Mouse (Mus musculus) spleen, adult 2 months (tissue): ENCODE measurements around the gene Commd9. TPM values are rescaled to one million over a fixed set of nuclear protein-coding genes. Genes with fewer than 3 reads are reported as not detected.

ENCODE experiments used
- DNase-seq, 2 experiments: peaks; one replicate each; pipeline versions ENCODE4 v3.0.0 to v3.0.0-alpha.2; 2012 to 2021; ENCODE audit warnings: low spot score in 2 of 2, low read depth in 1 of 2
- H3K27ac ChIP-seq: fragments of 200-500 bp; 2 replicates; pipeline ENCODE4 v1.5.1; 2012; ENCODE audit warnings: low read length, inconsistent platforms; ENCODE audit not compliant: insufficient read depth
- H3K27me3 ChIP-seq: fragments of 200-500 bp; 2 replicates; pipeline ENCODE4 v1.6.1; 2012; ENCODE audit warnings: mild to moderate bottlenecking, moderate library complexity, low read length, inconsistent platforms; ENCODE audit not compliant: control insufficient read depth, insufficient read depth
- H3K36me3 ChIP-seq: fragments of 200-500 bp; 2 replicates; pipeline ENCODE4 v1.6.1; 2012; ENCODE audit warnings: mild to moderate bottlenecking, low read length, inconsistent platforms; ENCODE audit not compliant: control insufficient read depth, insufficient read depth
- H3K4me1 ChIP-seq: fragments of 200-500 bp; 2 replicates; pipeline ENCODE4 v1.6.1; 2011; ENCODE audit warnings: inconsistent platforms; ENCODE audit not compliant: control insufficient read depth, insufficient read depth, insufficient read length
- H3K4me3 ChIP-seq: fragments of 200-500 bp; 2 replicates; pipeline ENCODE4 v1.5.1; 2011; ENCODE audit warnings: mild to moderate bottlenecking, inconsistent platforms; ENCODE audit not compliant: insufficient read depth, insufficient read length; ENCODE audit errors: extremely low read depth
- CTCF ChIP-seq: fragments of 200-500 bp; IDR thresholded peaks from 2 replicates; pipeline ENCODE4 v1.5.1; 2011; ENCODE audit warnings: mild to moderate bottlenecking, inconsistent platforms; ENCODE audit not compliant: insufficient read depth, insufficient read length, insufficient replicate concordance; ENCODE audit errors: extremely low read depth
- POLR2A ChIP-seq: fragments of 200-500 bp; IDR thresholded peaks from 2 replicates; pipeline ENCODE4 v1.6.1; 2011; ENCODE audit warnings: low read depth, low read length, inconsistent platforms
- WGBS: fragments of 180-500 bp; shearing (Covaris S2); methylation state at CpG from one replicate; pipeline ENCODE4 v1.1.7; 2018; 5-methylcytosine and 5-hydroxymethylcytosine counted together
- polyA plus RNA-seq: library from polyadenylated mRNA; depleted of rRNA; stranded (reverse); fragments of >200 nt; gene quantifications from 2 replicates; pipeline ENCODE4 v1.2.3, GENCODE M21; 2012

The Commd9 gene
- polyA plus RNA-seq, 1 experiment: 17.6 TPM

DNA sequence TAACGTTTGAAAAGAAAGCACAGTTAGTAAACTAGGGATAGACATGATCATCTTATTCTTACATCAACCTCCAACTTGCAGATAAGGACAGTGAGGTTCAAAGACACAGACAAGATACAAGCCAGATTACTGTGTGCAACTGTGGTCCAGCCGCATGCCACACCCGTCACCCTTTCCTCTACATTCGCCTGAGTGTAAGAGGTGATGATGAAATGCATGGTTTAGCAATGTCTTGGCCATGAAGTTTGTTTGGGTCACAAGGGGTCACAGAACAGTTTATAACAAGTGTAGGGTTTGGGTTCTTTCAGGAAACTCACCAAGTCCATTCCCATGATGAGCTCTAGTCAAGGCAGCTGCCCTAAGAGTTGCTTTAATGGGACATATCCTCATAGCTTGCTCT, 17.4 kb upstream of the Commd9 start:
- TF ChIP-seq CTCF: no peak
- TF ChIP-seq POLR2A: no peak
- Histone ChIP-seq H3K27me3 (peaks cover 1% of the 10 kb centered on the region; the same call in 1 of the 2 replicates), H3K36me3 (no peaks in the 10 kb centered on the region), H3K27ac (no peak overlapping the region), H3K4me3 (no peak overlapping the region), H3K4me1 (peaks cover 2% of the 10 kb centered on the region; the same call in 1 of the 2 replicates)
- WGBS: 78% methylated on average over 4 of the region's 4 CpGs
- no peak for DNase-seq

DNA sequence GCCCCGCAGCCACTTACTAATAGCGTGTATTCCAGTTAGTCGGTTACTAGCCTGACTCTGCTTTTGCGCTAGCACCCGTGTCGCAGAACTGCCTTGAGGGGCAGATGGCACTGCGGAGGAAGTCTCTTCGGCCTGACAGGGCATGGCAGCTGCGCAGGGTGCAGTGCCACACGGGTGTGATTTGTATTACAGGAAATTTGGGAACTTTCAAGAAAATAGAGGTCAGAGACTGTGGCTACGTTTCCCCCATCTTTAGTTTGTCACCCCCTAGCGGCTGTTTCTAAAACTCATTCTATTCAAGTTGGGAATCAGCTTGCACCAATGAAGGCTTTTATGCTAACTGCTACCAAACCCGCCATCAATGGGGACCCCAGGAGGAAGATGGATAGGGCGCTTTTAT, 14.9 kb upstream of the Commd9 start:
- Histone ChIP-seq H3K36me3 (no peaks in the 10 kb centered on the region), H3K27me3 (peaks cover 1% of the 10 kb centered on the region; the same call in 1 of the 2 replicates), H3K4me3 (peak overlapping the region; percentile 30; the same call in 1 of the 2 replicates), H3K4me1 (peaks cover 2% of the 10 kb centered on the region; the same call in 1 of the 2 replicates), H3K27ac (no peak overlapping the region)
- TF ChIP-seq CTCF (no peak), POLR2A (no peak)
- 16% methylated on average over 14 of the region's 14 CpGs for WGBS
- peak in 1 of 2 experiments; percentile 11 for DNase-seq

DNA sequence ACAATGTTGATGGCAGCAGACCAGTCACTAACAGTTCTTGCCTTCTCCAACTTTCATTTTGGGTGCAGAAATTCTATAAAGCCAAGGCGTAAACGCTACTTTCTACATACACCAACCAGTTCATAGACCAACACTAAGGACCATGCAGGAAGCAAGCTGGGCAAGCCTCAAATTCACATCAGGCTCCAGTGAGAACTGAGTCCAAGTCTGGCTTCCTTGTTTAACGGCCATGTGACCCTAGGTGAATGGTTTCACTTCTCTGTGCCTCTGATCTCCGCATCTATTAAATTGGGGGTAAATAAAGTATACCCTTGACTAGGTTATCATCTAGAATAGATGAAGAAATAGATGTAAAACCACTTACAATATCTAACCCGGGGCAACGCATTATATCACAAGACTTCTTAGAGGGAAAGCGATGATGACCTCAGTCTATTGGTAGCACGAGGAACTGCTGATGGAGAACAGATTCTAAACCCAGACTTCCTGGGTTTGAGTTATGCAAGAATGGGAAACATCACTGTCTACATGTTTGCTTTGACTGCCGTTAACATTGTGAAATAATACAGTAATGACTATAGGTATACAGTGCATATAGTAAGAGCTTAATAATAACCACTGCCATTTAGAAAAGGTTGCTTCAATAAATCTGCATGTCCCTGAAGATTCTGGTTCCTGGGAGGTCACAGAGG, 4.4 kb upstream of the Commd9 start:
- no peaks in the 10 kb centered on the region for H3K27me3 ChIP-seq
- no peak for DNase-seq
- peaks cover 2% of the 10 kb centered on the region; the same call in 1 of the 2 replicates for H3K4me1 ChIP-seq
- H3K4me3 ChIP-seq: no peak overlapping the region
- TF ChIP-seq POLR2A: no peak
- TF ChIP-seq CTCF: no peak
- H3K27ac ChIP-seq: no peak overlapping the region
- WGBS: 61% methylated on average over 9 of the region's 9 CpGs
- no peaks in the 10 kb centered on the region for H3K36me3 ChIP-seq

DNA sequence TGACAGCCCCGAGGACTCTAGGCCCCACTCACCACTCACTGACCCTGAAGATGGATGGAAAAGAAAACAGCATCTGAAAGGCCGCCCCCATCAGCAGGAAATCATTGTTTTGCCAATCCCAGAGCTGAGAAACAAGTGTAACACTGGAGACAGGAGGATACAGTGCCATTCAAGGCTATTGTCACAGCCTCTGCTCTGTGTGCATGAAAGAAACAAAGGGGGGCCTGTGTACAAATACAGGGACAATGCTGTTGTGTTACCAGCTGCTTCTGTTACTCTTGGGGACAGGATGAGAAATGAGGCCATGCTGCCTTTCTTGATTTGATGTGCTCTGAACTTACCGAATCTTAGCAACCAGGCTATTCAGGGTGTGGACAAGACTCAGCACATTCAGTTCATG, 3.0 kb upstream of the Commd9 start, which contains the start of gene Prr5l:
Gene Prr5l (minus strand): TSS at position 30 of the 400 bp plus-strand sequence.
- H3K4me3 ChIP-seq: no peak within 1 kb of the TSS
- no peak for DNase-seq
- no peaks in the 10 kb centered on the region for H3K27me3 ChIP-seq
- 76% methylated on average over 3 of the region's 3 CpGs for WGBS
- TF ChIP-seq POLR2A (no peak), CTCF (no peak)
- no peaks in the 10 kb centered on the region for H3K36me3 ChIP-seq
- peaks cover 2% of the 10 kb centered on the region; the same call in 1 of the 2 replicates for H3K4me1 ChIP-seq
- H3K27ac ChIP-seq: no peak within 1 kb of the TSS

DNA sequence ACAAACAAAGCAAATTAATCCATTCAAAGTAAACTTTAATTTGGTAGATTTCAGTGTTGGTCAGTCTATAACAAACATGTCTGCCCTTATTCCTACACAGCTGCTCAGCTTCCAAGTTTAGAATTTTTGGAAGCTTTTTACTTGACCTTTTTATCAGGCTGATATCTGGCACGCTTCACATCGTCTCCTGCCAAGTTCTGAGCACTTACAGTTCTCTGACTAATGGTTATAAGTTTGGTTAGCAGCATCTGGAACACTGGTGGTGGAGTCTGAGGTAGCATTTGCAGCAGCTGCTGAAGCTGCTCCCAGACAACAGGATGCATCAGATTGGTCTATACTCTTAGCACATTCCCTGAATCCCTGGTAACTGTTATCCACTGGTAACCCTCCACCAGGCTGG, 1.8 kb upstream of the Commd9 start:
- Histone ChIP-seq H3K4me3 (no peak overlapping the region), H3K27ac (no peak overlapping the region), H3K36me3 (no peaks in the 10 kb centered on the region), H3K4me1 (peaks cover 2% of the 10 kb centered on the region; the same call in 1 of the 2 replicates), H3K27me3 (no peaks in the 10 kb centered on the region)
- no peak for DNase-seq
- no peak for TF ChIP-seq POLR2A
- no peak for TF ChIP-seq CTCF
- 91% methylated on average over 2 of the region's 2 CpGs for WGBS

DNA sequence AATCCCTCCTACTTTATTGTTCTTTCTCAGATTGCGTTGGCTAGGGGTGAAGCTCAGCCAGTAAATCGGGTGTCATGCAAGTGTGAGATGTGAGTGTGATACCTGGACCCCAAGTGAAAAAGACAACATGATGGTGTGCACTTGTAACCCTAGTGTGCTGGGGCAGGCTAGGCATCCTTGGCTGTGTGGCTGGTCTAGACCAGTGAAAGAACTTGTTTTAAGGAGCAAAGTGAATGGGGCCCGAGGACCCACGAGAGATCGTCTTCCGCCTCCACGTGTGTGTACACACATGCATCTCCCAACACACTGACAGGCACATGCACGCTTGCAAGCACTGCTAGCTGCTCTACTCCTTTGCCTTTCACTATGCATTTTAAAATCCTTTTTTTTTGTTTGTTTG, 2.8 kb downstream of the Commd9 start:
- no peaks in the 10 kb centered on the region; the same call in 1 of the 2 replicates for H3K4me1 ChIP-seq
- no peak overlapping the region for H3K27ac ChIP-seq
- no peak for DNase-seq
- H3K27me3 ChIP-seq: no peaks in the 10 kb centered on the region
- whole genome bisulfite sequencing: 95% methylated on average over 8 of the region's 8 CpGs
- TF ChIP-seq POLR2A (no peak), CTCF (no peak)
- no peak overlapping the region for H3K4me3 ChIP-seq
- H3K36me3 ChIP-seq: peaks cover 1% of the 10 kb centered on the region; the same call in 1 of the 2 replicates

DNA sequence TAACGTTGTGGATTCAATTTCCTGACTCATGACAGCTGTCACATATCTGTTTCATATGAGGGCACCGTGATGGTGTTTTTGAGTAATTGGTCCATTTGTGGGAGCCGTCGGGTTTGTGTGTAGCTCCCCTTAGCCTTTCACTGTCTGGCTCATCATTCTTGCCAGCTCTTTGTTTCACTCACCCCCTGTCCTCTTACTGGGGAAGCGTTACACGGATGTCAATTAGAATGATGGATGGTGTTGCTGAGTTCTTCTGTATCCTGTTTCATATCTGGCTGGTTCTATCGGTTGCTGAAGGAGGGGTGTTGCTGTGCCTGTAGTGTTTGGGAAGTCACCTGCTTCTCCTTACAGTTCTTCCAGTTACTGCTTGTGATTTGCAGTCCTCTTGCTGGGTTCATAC, 5.1 kb downstream of the Commd9 start:
- DNase-seq: no peak
- peaks cover 8% of the 10 kb centered on the region for H3K36me3 ChIP-seq
- TF ChIP-seq POLR2A (no peak), CTCF (no peak)
- 46% methylated on average over 7 of the region's 7 CpGs for WGBS
- no peaks in the 10 kb centered on the region for H3K4me1 ChIP-seq
- no peaks in the 10 kb centered on the region for H3K27me3 ChIP-seq
- no peak overlapping the region for H3K27ac ChIP-seq
- H3K4me3 ChIP-seq: no peak overlapping the region
